Mouse (Mus musculus): ENCODE data around the gene Mup10. TPM values are rescaled to one million over a fixed set of nuclear protein-coding genes. Genes with fewer than 3 reads are reported as not detected.

Mup10 gene
- polyA plus RNA-seq (2014; fragmentation: Illumina TruSeq; extraction: RNeasy Lipid Tissue Mini Kit (QIAGEN cat#74804); ENCODE audit: low read depth, low replicate concordance), result not detected

GRCm38 (mm10) chr4:60582099-60582498 lies at the start of gene Mup10:
Gene Mup10, minus strand, starts transcription at chr4:60582199.

Other genes with a start within 250 kb of the Mup10 start
- not detected for gene Mup9, start 160.2 kb downstream of the Mup10 start, polyA plus RNA-seq (2014; fragmentation: Illumina TruSeq; extraction: RNeasy Lipid Tissue Mini Kit (QIAGEN cat#74804); ENCODE audit: low read depth, low replicate concordance)
- not detected for gene Mup1, start 80.2 kb downstream of the Mup10 start, polyA plus RNA-seq (2014; fragmentation: Illumina TruSeq; extraction: RNeasy Lipid Tissue Mini Kit (QIAGEN cat#74804); ENCODE audit: low read depth, low replicate concordance)
- gene Mup11, start 80.2 kb upstream of the Mup10 start, polyA plus RNA-seq (2014; fragmentation: Illumina TruSeq; extraction: RNeasy Lipid Tissue Mini Kit (QIAGEN cat#74804); ENCODE audit: low read depth, low replicate concordance), result not detected
- not detected for gene Mup12, start 159.1 kb upstream of the Mup10 start, polyA plus RNA-seq (2014; fragmentation: Illumina TruSeq; extraction: RNeasy Lipid Tissue Mini Kit (QIAGEN cat#74804); ENCODE audit: low read depth, low replicate concordance)
- gene Mup22, start 239.3 kb upstream of the Mup10 start, polyA plus RNA-seq (2014; fragmentation: Illumina TruSeq; extraction: RNeasy Lipid Tissue Mini Kit (QIAGEN cat#74804); ENCODE audit: low read depth, low replicate concordance), result 2.2 TPM